Mouse (Mus musculus) kidney, adult 2 months (tissue): Measurements from ENCODE around the gene Plin5. TPM values are rescaled to one million over a fixed set of nuclear protein-coding genes. Genes with fewer than 3 reads are reported as not detected.

ENCODE experiments used
- DNase-seq: peaks from one replicate; pipeline ENCODE4 v3.0.0; 2021
- H3K27ac ChIP-seq: fragments of 200-500 bp; 2 replicates; pipeline ENCODE4 v1.5.1; 2012; ENCODE audit warnings: low read depth, low read length, control low read depth, inconsistent platforms; ENCODE audit not compliant: insufficient read depth
- H3K27me3 ChIP-seq: fragments of 200-500 bp; replicated peaks from 2 replicates; pipeline ENCODE4 v1.6.1; 2012; ENCODE audit warnings: mild to moderate bottlenecking, moderate library complexity, low read length, inconsistent platforms; ENCODE audit not compliant: control insufficient read depth, insufficient read depth
- H3K36me3 ChIP-seq: fragments of 200-500 bp; 2 replicates; pipeline ENCODE4 v1.6.1; 2012; ENCODE audit warnings: mild to moderate bottlenecking, moderate library complexity, low read length, inconsistent platforms; ENCODE audit not compliant: control insufficient read depth, insufficient read depth
- H3K4me1 ChIP-seq: fragments of 200-500 bp; 2 replicates; pipeline ENCODE4 v1.6.1; 2011; ENCODE audit warnings: low read length; ENCODE audit not compliant: control insufficient read depth, insufficient read depth
- H3K4me3 ChIP-seq: fragments of 200-500 bp; 2 replicates; pipeline ENCODE4 v1.5.1; 2011; ENCODE audit warnings: mild to moderate bottlenecking, low read depth, low read length, control low read depth; ENCODE audit not compliant: insufficient read depth
- CTCF ChIP-seq: fragments of 200-500 bp; conservative IDR thresholded peaks from 2 replicates; pipeline ENCODE4 v1.5.1; 2011; ENCODE audit warnings: low read depth, mild to moderate bottlenecking, control low read depth, low read length, moderate library complexity, mixed read lengths; ENCODE audit not compliant: insufficient read depth, insufficient read length
- POLR2A ChIP-seq: fragments of 200-500 bp; IDR thresholded peaks from one replicate; pipeline ENCODE4 v1.6.1; 2011; ENCODE audit warnings: low read depth, low read length, control low read depth
- WGBS: fragments of 180-500 bp; shearing (Covaris S2); methylation state at CpG from one replicate; pipeline ENCODE4 v1.1.7; 2018; 5-methylcytosine and 5-hydroxymethylcytosine counted together
- polyA plus RNA-seq: library from polyadenylated mRNA; depleted of rRNA; stranded (reverse); fragments of >200 nt; gene quantifications from 2 replicates; pipeline ENCODE4 v1.2.3, GENCODE M21; 2012

Plin5 gene
- polyA plus RNA-seq, 1 experiment, result 10.1 TPM

DNA sequence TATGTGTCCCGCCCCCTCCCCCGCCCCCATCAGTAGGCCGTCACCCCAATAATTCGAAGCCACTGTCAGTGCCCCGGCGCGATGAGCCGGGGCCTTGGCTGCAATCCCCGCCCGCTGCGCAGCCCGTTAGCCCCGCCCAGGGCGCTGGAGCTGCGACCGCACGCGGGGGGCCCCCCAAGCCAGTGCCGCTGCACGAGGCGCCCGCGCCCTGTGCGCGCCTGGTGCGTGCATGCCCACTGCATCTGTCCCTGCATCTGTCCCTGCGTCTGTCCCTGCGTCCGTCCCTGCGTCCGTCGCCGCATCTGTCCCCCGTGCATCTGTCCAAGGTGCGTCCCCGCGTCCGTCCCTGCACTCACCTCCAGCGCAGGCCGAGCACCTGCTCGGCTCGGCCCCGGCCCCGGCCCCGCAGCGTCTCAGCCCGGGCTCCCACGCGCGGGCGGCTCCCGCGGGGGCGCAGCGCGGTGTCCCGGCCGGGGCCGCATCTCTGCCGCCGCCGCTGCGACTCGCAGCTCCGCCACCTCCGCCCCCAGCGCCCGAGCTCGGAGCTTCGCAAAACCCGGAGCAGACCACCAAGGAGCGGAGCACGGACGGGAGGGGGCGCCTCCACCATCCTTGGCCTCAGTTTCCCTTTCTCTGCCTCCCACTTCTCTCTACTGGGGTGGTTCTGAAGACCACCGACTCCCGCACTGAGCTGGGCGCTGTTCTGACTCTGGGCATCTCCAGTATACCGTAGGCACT, 22.6 kb upstream of the Plin5 start, which contains the start of gene Sema6b:
TSS of gene Sema6b (minus strand) at position 486 of the 738 bp plus-strand sequence.
- Histone ChIP-seq H3K27me3 (no peaks in the 10 kb centered on the region), H3K4me3 (peak within 1 kb of the TSS; percentile 68), H3K4me1 (no peaks in the 10 kb centered on the region), H3K36me3 (no peaks in the 10 kb centered on the region), H3K27ac (no peak within 1 kb of the TSS)
- WGBS, result 2% methylated on average over 75 of the region's 79 CpGs
- DNase-seq, result no peak
- TF ChIP-seq POLR2A (no peak), CTCF (no peak)

- peak overlapping the region; percentile 68; the same call in 1 of the 2 replicates for H3K4me3 ChIP-seq
- H3K27ac ChIP-seq, result no peak overlapping the region
- H3K36me3 ChIP-seq, result no peaks in the 10 kb centered on the region
- H3K27me3 ChIP-seq, result no peaks in the 10 kb centered on the region
- no peaks in the 10 kb centered on the region for H3K4me1 ChIP-seq
- 17% methylated on average over 21 of the region's 21 CpGs for WGBS
- DNase-seq, result no peak
- no peak for TF ChIP-seq CTCF
- no peak for TF ChIP-seq POLR2A
These were observed 22.0 kb upstream of the Plin5 start for GRCm38 (mm10) chr17:56139355-56139754.

GRCm38 (mm10) chr17:56137839-56138613, 20.6 kb upstream of the Plin5 start:
- no peak for DNase-seq
- no peak overlapping the region for H3K4me3 ChIP-seq
- TF ChIP-seq POLR2A (no peak), CTCF (no peak)
- WGBS, result 34% methylated on average over 25 of the region's 25 CpGs
- H3K27ac ChIP-seq, result no peak overlapping the region
- no peaks in the 10 kb centered on the region for H3K4me1 ChIP-seq
- H3K36me3 ChIP-seq, result no peaks in the 10 kb centered on the region
- H3K27me3 ChIP-seq, result no peaks in the 10 kb centered on the region

GRCm38 (mm10) chr17:56136558-56136957, 19.2 kb upstream of the Plin5 start:
- Histone ChIP-seq H3K27ac (no peak overlapping the region), H3K4me3 (no peak overlapping the region), H3K36me3 (no peaks in the 10 kb centered on the region), H3K4me1 (no peaks in the 10 kb centered on the region), H3K27me3 (no peaks in the 10 kb centered on the region)
- TF ChIP-seq POLR2A, result no peak
- TF ChIP-seq CTCF, result no peak
- 80% methylated on average over 7 of the region's 7 CpGs for WGBS
- DNase-seq, result peak; percentile 45

DNA sequence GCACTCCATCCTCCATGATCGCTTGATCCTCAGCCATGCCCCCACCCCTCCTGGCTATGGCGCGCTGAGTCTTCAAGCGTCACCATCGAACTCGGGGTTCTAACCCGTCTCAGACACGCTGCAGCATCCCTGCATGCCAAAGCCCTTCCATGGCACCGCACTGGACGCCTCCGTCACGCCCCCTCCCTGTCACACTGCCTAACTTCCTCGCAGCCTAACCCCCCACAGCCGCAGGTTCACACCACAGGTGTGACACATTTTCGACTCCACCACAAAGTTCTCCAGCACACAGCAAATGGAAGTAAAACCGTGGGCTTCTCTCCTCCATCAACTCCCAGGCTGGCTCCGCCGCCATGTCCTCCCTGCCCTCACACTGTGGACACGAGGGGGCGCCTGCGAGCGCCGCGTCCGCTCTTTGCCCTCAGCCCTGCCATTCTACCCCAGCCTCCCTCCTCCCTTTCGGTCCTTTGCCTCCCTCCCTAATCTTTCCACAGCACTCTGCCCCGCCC, 17.1 kb upstream of the Plin5 start:
- peak overlapping the region; percentile 34 for H3K27ac ChIP-seq
- TF ChIP-seq POLR2A, result no peak
- TF ChIP-seq CTCF, result peak; percentile 80
- H3K36me3 ChIP-seq, result no peaks in the 10 kb centered on the region
- H3K27me3 ChIP-seq, result no peaks in the 10 kb centered on the region
- peak overlapping the region; percentile 33 for H3K4me3 ChIP-seq
- DNase-seq, result peak; percentile 71
- 4% methylated on average over 27 of the region's 27 CpGs for WGBS
- H3K4me1 ChIP-seq, result no peaks in the 10 kb centered on the region

GRCm38 (mm10) chr17:56133457-56134363, 16.3 kb upstream of the Plin5 start:
- no peaks in the 10 kb centered on the region for H3K36me3 ChIP-seq
- TF ChIP-seq CTCF, result no peak
- TF ChIP-seq POLR2A, result no peak
- H3K4me3 ChIP-seq, result peak overlapping the region; percentile 26; the same call in 1 of the 2 replicates
- no peaks in the 10 kb centered on the region for H3K27me3 ChIP-seq
- 14% methylated on average over 20 of the region's 21 CpGs for WGBS
- peak; percentile 90 for DNase-seq
- peak overlapping the region; percentile 57 for H3K27ac ChIP-seq
- no peaks in the 10 kb centered on the region for H3K4me1 ChIP-seq
